Mouse (Mus musculus): ENCODE measurements around the gene Xpc.
"Not testable (repeated sequence)": the region's sequence is repeated elsewhere in the genome, so short reads cannot be mapped to it uniquely, and the experiment has no call there.

Gene Xpc

GRCm38 (mm10) chr6:91472868-91473804 lies 42.6 kb downstream of the Xpc start, which contains the start of the genes Chchd4 and Tmem43:
Chchd4 (minus strand) TSS chr6:91473546.
Tmem43 (plus strand) TSS chr6:91473703.
- DNase-seq (ENCODE audit: low spot score in 2 of 2), result peak; percentile 100

GRCm38 (mm10) chr6:91472319-91472718 lies 43.4 kb downstream of the Xpc start:
- DNase-seq (ENCODE audit: low spot score in 2 of 2), result no peak

- DNase-seq (ENCODE audit: low spot score in 2 of 2), result not testable (repeated sequence)
Observed at GRCm38 (mm10) chr6:91471427-91471826, 44.3 kb downstream of the Xpc start.

GRCm38 (mm10) chr6:91470712-91471111 lies 45.0 kb downstream of the Xpc start:
- no peak for DNase-seq (ENCODE audit: low spot score in 2 of 2)

- DNase-seq (ENCODE audit: low spot score in 2 of 2), result no peak
Observed at GRCm38 (mm10) chr6:91467106-91467505, 48.6 kb downstream of the Xpc start.

GRCm38 (mm10) chr6:91465756-91466155 lies 49.9 kb downstream of the Xpc start:
- DNase-seq (ENCODE audit: low spot score in 2 of 2), result no peak

- DNase-seq (ENCODE audit: low spot score in 2 of 2), result no peak
Observed at GRCm38 (mm10) chr6:91459471-91459870, 56.2 kb downstream of the Xpc start.

GRCm38 (mm10) chr6:91454546-91454945 lies 61.1 kb downstream of the Xpc start:
- no peak for DNase-seq (ENCODE audit: low spot score in 2 of 2)

GRCm38 (mm10) chr6:91452056-91452455 lies 63.6 kb downstream of the Xpc start:
- DNase-seq (ENCODE audit: low spot score in 2 of 2), result no peak

GRCm38 (mm10) chr6:91449472-91450225 lies 66.0 kb downstream of the Xpc start:
- no peak for DNase-seq (ENCODE audit: low spot score in 2 of 2)

- DNase-seq (ENCODE audit: low spot score in 2 of 2), result no peak
Observed at GRCm38 (mm10) chr6:91445316-91445715, 70.4 kb downstream of the Xpc start.

- DNase-seq (ENCODE audit: low spot score in 2 of 2), result no peak
Observed at GRCm38 (mm10) chr6:91441145-91441662, 74.5 kb downstream of the Xpc start.

- peak; percentile 99 for DNase-seq (ENCODE audit: low spot score in 2 of 2)
Observed at GRCm38 (mm10) chr6:91440474-91441144, 75.1 kb downstream of the Xpc start.
